Mouse (Mus musculus) ES-E14 (cell line): ENCODE results near the gene Ctnnb1.

Experiments used
- HCFC1 ChIP-seq: IDR thresholded peaks from 2 replicates; pipeline ENCODE4 v1.6.1; 2012; ENCODE audit warnings: low read length, inconsistent platforms, borderline replicate concordance; ENCODE audit not compliant: insufficient read depth
- MAFK ChIP-seq: IDR thresholded peaks from 2 replicates; pipeline ENCODE4 v1.6.1; 2014; ENCODE audit warnings: mild to moderate bottlenecking, low read depth, low read length, inconsistent platforms; ENCODE audit not compliant: insufficient read depth
- ZC3H11A ChIP-seq: IDR thresholded peaks from 2 replicates; pipeline ENCODE4 v1.6.1; 2012; ENCODE audit warnings: low read depth, mild to moderate bottlenecking, inconsistent platforms, low read length, borderline replicate concordance

DNA sequence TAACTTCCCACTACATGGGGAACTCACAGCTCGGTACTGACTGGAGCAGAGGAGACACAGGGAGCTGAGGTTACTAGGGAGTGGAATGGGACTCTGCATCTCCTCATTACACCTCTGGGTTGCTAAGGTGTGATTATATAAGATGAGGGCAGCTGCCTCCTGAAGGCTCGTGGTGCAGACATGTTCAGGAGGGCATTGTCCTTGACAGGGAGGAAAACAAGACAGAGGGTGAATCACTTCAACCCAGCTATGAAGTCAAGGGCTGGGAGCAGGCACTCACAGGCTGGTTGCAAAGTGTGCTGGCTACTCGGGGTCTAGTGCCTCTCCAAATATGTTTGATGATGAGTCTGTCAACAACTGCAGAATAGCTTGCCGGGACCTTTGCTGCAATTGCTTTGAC, 58.0 kb downstream of the Ctnnb1 start:
- TF ChIP-seq HCFC1 (no peak), ZC3H11A (no peak), MAFK (no peak)
